Mouse (Mus musculus) E14TG2a.4 (cell line): ENCODE measurements around the gene Gm49387.

Experiments
- CTCF ChIP-seq: conservative IDR thresholded peaks from 2 replicates; pipeline ENCODE4 v1.5.1; 2014; ENCODE audit warnings: low read length
- POU5F1 ChIP-seq: IDR thresholded peaks from 2 replicates; pipeline ENCODE4 v1.6.1; 2014; ENCODE audit warnings: low read length, borderline replicate concordance

DNA sequence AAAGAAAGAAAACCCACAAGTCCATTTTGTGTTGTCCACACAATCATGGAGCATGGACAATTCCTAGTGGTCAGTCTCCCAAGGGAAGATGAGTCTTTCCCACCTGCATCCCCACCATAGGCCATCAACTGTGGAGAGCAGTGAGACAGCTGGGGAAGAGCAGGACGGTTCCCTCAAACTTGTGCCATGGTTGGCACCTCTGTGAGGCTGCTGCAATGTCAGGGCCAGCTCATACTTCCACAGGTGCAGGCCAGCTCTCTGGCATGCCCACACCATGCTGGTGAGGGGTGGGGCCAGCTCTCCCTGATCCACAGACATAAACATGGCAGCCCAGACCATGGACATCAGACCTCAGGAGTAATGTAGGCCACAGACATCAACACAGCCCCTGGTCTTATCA is 45.6 kb upstream of the Gm49387 start:
- no peak for TF ChIP-seq CTCF
- TF ChIP-seq POU5F1: no peak
